ENCODE assay signal across 34 mouse cellular contexts in genomic region chr12:17581001-17581400, GRCm38 (mm10).
"Had no signal": no experiment of that assay in that cellular context is flagged by ENCODE, and none has a peak within 500 bp of the region (broad histone marks: within the 10 kb centered on the region; RNA-seq: fewer than 3 reads in every experiment).

No protein-coding gene starts in this region.

- H3K27ac ChIP-seq: heart, adult 2 months; heart, embryonic 13.5 days; heart, embryonic 15.5 days; hindbrain, embryonic 10.5 days; hindbrain, embryonic 12.5 days; hindbrain, embryonic 13.5 days; hindbrain, embryonic 14.5 days; hindbrain, embryonic 15.5 days; hindbrain, postnatal 0 days; intestine, embryonic 15.5 days; kidney, embryonic 15.5 days; kidney, postnatal 0 days; layer of hippocampus, adult 2 months had no signal

- DNase-seq: heart, adult 2 months; heart, postnatal 10 days; heart, postnatal 14 days; heart, postnatal 36 days; heart, postnatal 4 days; kidney, adult 11 months; kidney, adult 18-20 months; kidney, adult 2 months; kidney, adult 8-10 months; kidney, adult 9 months; kidney, postnatal 10 days; kidney, postnatal 14 days; kidney, postnatal 25 days; kidney, postnatal 36 days; kidney, postnatal 4 days; layer of hippocampus, adult 9-11 months; layer of hippocampus, postnatal 36 days had no signal

- H3K9me3 ChIP-seq: heart, embryonic 13.5 days; heart, embryonic 15.5 days; hindbrain, embryonic 10.5 days; hindbrain, embryonic 12.5 days; hindbrain, embryonic 13.5 days; hindbrain, embryonic 15.5 days; intestine, embryonic 15.5 days; kidney, embryonic 15.5 days had no signal

- H3K9ac ChIP-seq: heart, embryonic 12.5 days; heart, embryonic 13.5 days; heart, embryonic 15.5 days; hindbrain, embryonic 12.5 days; hindbrain, embryonic 13.5 days; hindbrain, embryonic 14.5 days; hindbrain, embryonic 15.5 days; intestine, embryonic 15.5 days; kidney, embryonic 15.5 days had no signal

- H3K4me2 ChIP-seq: heart, embryonic 12.5 days; heart, embryonic 13.5 days; heart, embryonic 15.5 days; hindbrain, embryonic 12.5 days; hindbrain, embryonic 13.5 days; hindbrain, embryonic 14.5 days; hindbrain, embryonic 15.5 days; intestine, embryonic 15.5 days; kidney, embryonic 15.5 days had no signal

- ATAC-seq: hindbrain, embryonic 16.5 days; hindbrain, postnatal 0 days; inflammation-experienced regulatory T-cells, adult 6 months; intestine, embryonic 15.5 days; intestine, embryonic 16.5 days; intestine, postnatal 0 days had no signal

- H3K4me1 ChIP-seq: heart, embryonic 15.5 days had no signal

- H3K4me3 ChIP-seq: heart, adult 2 months; heart, embryonic 12.5 days; heart, embryonic 13.5 days; heart, embryonic 15.5 days; hindbrain, embryonic 10.5 days; hindbrain, embryonic 12.5 days; hindbrain, embryonic 13.5 days; hindbrain, embryonic 15.5 days; intestine, embryonic 15.5 days; kidney, embryonic 15.5 days; layer of hippocampus, adult 2 months had no signal

- H3K36me3 ChIP-seq: heart, embryonic 12.5 days; heart, embryonic 13.5 days; heart, embryonic 15.5 days; hindbrain, embryonic 10.5 days; hindbrain, embryonic 12.5 days; hindbrain, embryonic 13.5 days; hindbrain, embryonic 15.5 days; intestine, embryonic 15.5 days; kidney, embryonic 15.5 days had no signal

- H3K27me3 ChIP-seq: hindbrain, embryonic 12.5 days; hindbrain, embryonic 13.5 days; hindbrain, embryonic 15.5 days; intestine, embryonic 15.5 days; kidney, embryonic 15.5 days had no signal
